Mouse (Mus musculus) left cerebral cortex, postnatal 4 days (tissue): Measurements from ENCODE around the gene Nanos3. TPM values are rescaled to one million over a fixed set of nuclear protein-coding genes. Genes with fewer than 3 reads are reported as not detected.

ENCODE experiments used
- DNase-seq: peaks from one replicate; pipeline ENCODE4 v3.0.0-alpha.2; 2022
- intact Hi-C: fragments of 180-260 bp; cut with DNase I; formaldehyde crosslinking; loops from one replicate; pipeline ENCODE4 v1.15.1; 2025
- total RNA-seq, 2 experiments: library from RNA; stranded (reverse); gene quantifications; 2 replicates each; pipeline ENCODE4 v1.2.3; 2021

The Nanos3 gene
- total RNA-seq = 10 to 100 TPM in 1 of 2 experiments, 1 to 10 TPM in 1; 8.1 to 11.4 TPM

DNA sequence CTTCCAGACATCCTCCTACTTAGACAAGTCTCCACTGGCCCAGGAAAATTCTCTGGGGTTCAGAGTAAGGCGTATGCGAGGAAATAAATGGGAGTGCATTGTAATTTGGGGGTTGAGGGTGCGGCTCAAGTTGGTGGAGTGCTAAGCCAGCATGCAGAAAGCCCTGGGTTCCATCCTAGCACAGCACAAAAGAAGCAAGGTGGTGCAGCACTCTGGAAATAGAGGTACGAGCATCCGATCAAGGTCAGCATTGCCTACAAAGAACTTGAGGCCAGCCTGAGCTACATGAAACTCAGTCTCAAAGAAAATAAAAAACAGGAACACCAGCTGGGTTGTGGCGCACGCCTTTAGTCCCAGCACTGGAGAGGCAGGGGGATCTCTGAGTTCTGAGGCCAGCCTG lies at the start of gene Nanos3:
TSS of gene Nanos3 (minus strand) at position 101 of the 400 bp plus-strand sequence.
- intact Hi-C loops = loop anchor here (10.0 kb wide), 1 partner anchor 170 kb away; the partner anchor contains the start of gene 2210011C24Rik

DNA sequence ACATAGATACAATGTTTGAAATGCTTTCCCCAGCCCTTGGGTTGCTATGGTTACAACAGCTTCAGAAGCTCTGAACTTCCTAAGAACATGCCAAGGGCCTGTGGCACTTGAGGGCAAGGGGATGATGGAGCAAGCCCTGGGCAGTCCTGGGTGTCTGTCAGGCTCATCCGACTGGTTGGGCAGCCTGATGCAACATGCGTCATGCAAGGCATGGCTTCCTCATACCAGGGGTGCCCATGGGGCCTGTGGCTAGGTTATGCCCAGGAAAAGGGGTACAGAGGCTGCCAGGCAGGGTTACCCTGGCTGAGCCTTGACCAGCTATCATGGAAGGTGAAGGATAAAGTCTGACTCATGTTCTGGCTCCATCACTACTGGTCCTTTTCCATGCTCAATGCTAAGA lies 48.0 kb upstream of the Nanos3 start:
- no peak for DNase-seq
- intact Hi-C loops = no loop called here

More for the DNA sequence above, at the start of gene Nanos3:
- DNase-seq = no peak

DNA sequence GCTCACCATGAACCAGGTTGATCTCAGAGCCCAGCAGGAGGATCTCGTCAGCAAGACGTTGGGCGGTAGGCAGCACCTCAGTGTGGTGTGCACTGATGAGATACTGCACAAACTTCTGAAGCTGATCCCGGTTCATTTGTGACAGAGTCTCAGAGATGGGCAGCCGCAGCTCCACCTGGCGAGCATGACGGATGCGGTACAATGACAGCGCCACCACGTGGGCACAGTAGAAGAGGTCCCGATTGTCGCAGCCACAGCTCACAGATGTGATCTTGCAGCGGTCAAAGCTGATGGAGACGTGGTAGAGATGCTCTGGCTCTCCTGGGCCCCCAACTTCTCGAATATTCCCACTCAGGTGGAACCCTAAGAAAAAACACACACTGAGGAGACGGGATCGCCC lies 45.7 kb upstream of the Nanos3 start:
- DNase-seq = no peak
- intact Hi-C loops = no loop called here

DNA sequence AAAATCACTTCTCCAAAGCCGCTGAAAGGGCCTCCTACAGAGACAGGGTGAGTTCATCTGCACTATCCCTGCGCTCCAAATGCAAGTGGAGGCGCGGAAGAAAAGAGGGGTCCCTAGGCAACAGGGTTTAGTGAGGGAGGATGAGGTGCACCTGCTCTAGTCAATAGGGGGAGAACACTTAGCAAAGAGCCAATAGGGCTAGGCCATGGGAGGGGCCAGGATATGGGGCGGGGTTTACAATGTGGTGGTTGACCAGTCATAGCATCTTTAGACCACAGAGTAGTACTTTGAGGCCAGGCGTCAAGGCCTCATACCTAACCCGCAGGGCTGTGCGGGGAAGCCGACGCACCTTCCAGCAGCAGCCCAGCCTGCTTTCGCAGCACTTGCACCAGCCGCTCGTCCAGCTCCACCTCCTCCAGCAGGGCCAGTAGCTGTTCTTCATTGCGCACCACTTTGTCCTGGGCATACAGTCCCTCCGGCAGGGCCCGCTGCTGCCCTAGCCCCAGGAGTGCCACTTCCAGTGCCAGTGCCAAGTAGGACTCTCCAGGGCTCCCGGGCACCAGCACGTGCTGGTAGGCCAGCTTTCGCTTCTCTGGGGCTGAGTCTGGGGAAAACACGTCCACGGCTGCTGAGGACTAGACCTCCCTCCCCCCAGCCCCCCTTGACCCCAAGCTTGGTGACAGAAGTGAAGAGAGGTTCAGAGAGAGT lies 38.5 kb upstream of the Nanos3 start:
- intact Hi-C loops = no loop called here
- no peak for DNase-seq

DNA sequence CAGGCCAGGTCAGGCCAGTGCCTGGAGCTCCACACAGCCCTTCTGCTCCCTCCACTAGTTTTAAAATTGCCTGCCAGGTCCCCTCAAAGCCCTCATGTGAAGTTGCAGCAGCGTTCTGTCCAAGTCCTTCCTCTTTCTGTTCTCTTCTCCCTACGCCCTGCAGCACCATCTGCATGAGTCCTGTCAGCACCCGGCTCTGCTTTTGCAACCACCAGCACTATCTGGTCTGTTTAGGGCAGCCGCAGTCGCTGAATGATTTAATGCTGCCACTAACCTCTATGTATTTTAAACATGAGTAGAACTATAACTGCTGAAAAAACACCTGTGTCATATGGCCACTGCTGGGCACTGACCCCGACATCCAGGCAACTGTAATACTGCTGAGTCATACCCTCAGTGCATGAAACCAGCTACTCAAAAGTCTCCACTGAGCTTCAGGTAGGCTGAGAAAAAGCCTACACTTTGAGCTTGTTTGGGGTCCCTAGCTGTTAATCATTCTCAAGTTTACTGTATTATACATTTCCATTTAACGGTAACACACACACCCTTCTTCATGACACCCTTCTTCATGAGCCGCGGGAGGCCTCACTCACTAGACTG lies 37.6 kb upstream of the Nanos3 start:
- no peak for DNase-seq

DNA sequence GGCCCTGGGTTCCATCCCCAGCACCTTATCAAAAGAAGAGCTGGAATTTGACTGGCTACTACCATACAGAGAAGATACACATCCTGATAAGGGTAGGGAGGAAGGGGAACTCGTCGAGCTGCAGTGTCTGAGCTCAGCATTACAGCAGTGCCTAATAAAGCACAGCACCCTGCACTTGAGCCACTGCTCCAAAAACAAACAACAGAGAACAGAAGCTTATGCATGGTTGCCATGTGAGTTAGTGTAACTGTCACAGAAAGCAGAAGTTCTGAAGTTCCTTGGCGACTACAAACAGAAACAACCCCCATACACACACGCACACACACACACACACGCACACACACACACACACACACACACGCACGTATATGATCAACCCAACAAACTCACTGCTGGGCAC lies 35.1 kb upstream of the Nanos3 start:
- intact Hi-C loops = no loop called here
- no peak for DNase-seq

More for the DNA sequence above, 37.6 kb upstream of the Nanos3 start:
- intact Hi-C loops = no loop called here

DNA sequence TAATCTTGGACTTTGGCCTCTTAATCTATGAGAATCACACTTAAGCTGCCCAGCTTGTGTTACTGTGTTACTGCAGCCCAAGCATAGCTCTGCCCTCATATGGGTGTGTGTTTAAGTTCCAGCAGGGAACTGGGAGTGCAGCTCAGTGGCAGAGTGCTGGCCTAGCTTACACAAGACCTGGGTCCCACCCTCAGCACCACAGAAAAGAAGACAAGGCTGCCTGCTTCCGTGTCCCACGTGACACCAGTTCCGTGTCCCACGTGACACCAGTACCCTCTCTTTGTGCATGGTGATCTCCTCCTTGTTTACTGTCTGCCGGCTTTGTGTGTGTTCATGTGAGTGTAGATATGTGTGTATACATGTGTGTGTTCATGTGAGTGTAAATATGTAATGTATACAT lies 33.1 kb upstream of the Nanos3 start:
- intact Hi-C loops = no loop called here
- no peak for DNase-seq

DNA sequence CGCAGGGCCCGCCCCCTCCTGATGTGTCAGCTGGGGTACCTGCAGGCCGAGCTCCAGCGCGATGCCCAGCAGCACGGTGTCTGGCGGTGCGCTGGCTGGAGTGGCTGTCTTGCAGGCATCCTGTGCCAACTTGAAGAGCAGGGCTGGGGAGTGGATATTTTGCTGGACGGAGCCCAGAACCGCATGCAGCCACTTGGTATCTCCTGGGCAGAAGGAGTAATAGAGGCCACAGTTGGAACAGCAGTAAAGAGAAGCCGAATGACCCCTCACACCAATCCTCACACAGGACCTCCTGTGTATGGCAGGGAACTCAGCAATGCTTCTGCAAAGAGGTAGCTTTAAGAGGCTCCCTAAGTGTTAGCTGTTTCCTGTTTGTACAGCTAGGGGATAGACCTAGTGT lies 32.2 kb upstream of the Nanos3 start:
- DNase-seq = no peak
- intact Hi-C loops = no loop called here

DNA sequence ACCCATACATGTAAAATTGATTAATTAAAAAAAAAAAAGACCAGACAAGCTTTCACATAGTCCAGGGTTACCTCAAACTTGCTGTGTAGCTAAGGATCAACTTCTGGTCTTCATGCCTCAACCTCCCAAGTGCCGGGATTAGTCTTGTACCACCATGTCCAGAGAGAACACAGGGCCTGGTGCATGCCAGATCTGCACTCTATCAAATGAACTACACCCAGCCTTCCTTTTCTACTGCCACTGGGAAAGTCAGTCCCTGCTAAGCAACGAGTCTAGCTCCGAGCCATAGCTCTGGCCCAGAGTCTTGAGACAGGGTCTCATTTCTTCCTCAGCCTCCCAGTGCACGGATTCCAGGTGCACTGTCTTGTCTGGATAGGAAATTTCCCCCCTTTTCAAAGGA lies 28.3 kb upstream of the Nanos3 start:
- no peak for DNase-seq
- intact Hi-C loops = no loop called here

DNA sequence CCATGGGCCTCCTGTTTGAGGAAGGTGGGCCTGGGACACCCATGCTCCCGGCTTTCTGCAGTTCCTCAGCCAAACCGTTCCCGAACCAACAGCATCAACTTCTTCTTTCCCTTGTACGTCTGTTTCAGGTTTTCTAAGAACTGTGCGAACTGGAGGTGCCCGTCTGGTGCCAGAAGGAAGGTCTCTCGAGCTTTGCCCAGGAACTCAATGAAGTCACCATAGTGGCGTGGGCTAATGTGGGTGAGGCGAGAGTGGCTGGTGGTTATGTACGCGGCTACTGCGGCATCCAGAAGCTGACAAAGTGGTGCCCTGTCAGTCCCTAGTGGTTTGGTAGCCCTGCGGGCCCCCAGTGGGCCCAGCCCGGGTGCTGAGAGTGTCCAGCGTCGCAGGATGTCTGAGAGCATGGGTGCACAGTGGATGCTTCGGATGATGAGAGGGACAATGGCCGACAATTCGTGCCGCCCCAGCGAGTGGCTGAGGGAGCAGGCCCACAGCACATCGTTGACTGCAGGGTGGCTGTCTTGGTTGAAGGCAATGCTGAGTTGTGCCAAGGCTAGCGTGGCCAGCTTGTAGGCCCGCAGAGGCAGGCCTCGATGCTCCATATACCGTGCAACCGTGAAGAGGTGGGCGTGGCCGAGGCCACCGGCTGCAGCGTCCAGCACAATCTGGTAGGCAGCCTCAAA lies 27.0 kb upstream of the Nanos3 start:
- no peak for DNase-seq
- intact Hi-C loops = loop anchor here (2.0 kb wide), 1 partner anchor 25 kb away; no protein-coding TSS in a partner anchor

DNA sequence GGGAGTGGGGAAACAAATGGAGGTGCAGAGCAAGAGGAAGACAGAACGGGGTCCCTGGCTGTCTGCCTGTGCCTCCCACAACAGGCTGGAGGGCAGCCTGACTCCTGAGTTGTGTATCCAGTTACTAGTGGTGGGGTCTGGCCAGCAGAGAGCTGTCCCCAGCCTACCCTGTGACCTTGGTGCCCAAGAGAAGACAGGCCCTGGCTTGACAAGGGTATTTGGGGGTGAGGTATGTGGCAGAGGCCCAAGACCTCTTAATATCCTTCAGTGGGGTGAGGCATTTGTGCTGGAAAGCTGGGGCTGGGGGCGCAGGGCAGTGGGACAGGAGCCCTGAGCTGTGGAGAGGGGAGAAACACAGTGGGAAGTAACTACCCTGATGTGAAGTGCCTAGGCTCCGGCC lies 26.2 kb upstream of the Nanos3 start:
- intact Hi-C loops = loop anchor here (2.0 kb wide), 1 partner anchor 24 kb away; no protein-coding TSS in a partner anchor
- no peak for DNase-seq

DNA sequence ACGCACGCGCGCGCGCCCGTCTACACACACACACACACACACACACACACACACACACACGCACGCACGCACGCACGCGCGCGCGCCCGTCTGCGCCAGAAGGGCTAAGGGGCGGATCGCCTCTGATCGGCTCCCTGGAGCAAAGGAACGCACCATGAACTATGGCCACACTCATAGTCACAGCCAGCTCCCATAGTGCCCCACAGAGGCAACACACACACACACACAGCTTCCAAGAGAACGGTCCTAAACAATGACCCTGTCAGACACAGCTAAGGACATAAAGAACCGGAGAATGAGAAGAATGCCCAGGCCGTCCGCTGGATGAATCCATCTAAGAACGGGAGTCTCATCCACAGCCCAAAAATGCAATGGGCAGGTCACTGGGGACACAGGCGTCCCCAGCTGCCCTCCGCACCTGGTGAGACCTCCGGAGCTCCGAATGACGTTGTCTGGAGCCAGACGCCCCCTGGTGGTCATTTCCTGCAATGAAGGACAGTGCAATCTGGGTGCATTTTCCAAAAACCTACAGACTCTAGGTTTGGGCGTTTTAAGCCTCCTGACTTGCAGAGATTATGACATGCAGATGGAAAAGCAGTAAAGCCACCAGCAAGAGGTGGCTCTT lies 25.3 kb upstream of the Nanos3 start:
- intact Hi-C loops = loop anchor here (2.0 kb wide), 1 partner anchor 23 kb away; no protein-coding TSS in a partner anchor
- peak; percentile 88 for DNase-seq

DNA sequence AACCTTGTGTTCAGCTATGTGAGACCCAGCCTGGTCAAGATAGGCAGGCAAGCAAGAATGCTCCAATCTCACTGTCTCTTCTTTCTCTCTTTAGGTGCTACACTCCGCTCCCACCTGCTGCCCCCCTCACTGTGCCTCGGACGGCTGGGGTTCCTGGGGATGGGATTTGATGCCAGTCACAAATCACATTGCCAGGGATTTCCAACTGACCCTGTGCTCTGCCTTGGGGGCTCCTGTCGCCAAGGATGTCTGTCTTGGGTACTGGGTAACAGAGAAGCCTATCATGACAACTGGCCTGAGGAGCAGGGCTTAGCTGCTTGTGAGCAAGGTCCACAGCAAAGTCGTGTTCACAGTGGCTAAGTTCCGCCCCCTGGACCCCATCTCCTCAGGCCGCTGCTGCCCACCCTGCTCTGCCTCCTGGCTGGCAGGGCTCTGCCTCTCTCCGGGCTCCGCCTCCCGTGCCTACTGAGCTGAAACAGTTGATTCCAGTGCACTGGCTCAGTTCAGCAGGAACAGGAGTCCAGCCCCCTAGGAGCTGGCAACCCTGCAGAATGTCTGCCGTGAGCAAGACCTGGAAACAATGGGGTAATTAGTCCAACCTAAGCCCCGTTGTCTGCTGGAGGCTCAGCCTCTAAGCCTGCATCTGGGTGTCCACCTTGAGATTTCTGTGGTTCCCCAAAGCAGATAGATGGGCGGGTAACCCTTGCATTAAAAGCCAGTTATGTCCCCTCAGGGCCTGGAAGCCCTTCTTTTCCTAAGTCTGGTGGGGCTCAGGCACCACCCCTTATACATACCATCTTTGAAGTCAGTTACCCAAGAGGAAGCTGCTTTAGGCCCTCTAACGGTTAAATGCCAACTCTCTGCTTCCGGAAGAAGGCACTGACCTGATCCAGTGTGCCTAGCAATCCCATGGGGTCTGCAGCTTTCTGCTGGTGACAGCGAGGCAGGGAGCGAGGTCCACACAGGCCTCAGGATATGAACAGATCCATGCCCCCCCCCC lies 23.7 kb upstream of the Nanos3 start:
- intact Hi-C loops = no loop called here
- DNase-seq = peak; percentile 35

DNA sequence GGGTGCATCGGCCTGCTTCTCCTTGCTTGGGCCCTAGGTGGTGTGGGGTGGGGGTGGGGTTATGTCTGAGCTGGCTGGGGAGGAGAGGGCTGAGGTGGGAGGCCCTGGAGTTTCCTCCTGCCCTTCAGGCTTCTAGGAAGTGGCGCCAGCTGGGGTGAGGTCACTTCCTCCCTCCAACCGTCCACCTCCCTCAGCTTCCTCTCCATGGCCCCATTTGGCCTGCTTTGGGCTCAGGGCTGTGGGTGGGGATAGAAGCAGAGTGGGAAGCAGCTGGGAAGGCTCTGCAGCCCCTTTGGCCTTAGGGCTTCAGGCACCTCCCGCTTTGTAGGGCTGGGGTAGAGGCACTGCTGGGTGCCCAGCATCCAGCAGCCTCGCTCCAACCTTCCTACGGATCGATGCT lies 22.8 kb upstream of the Nanos3 start:
- intact Hi-C loops = no loop called here

DNA sequence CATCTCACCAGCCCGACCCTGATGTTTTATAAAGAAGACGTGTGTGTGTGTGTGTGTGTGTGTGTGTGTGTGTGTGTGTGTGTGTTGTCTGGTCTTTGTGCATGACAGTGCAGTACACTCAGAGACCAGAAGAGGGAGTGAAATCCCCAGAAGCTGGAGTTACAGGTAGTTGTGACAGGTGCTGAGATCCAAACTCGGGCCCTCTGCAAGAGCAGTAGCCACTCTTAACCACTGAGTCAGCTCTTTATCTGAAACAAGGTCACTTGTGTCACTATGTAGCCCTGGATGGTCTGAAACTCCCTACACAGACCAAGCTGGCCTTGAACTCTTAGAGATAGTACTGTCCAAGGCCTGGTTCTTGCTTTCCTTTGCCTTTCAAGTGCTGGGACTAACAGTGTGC lies 21.6 kb upstream of the Nanos3 start:
- no peak for DNase-seq
- intact Hi-C loops = no loop called here

More for the DNA sequence above, 22.8 kb upstream of the Nanos3 start:
- no peak for DNase-seq

DNA sequence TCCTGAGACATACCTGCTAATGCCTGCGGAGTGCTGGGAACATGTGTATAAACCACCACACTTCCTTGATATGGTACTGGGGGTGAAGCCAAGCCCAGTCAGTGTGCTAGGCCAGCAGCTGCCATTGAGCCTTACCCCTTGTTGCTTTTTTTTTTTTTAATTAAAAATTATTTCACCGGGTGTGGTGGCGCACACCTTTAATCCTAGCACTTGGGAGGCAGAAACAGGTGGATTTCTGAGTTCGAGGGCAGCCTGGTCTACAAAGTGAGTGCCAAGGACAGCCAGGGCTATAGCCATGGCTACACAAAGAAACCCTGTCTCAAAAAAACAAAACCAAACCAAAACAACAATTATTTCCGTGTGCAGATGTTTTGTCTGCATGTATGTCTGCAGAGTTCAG lies 20.1 kb upstream of the Nanos3 start:
- no peak for DNase-seq
- intact Hi-C loops = no loop called here

DNA sequence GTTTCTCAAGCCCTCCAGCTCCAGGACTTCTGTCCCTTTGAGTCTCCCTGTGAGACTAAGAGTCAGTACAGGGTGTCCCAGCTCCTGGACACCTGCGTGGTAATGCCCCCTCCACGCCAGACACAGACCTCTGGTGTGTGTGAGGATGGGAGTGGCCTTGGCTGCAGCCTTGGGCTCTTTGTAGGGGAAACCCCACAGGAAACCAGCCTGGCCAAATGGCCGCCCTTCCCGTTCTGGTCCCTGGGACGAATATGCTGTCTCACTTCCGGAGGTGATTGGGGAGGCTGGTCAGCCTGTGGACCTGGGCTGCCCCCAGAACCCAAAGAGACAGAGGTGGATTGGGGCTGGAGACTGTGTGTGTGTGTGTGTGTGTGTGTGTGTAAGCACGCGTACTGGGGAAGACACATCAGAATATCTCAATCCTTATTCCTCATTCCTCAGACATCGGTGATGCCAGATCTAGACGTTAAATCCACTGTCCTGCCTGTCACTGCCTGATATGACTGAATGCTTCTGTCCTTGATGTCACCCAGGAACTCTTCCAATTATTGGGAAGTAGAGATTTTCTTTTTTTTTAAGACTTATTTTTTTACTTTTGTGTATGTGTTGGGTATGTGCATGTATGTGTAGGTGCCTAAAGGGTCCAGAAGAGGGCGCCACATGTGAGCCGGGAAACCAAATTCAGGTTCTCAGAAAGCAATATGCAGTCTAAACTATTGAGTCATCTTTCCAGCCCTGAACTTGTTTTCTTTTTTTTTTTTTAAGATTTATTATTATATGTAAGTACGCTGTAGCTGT lies 19.2 kb upstream of the Nanos3 start:
- intact Hi-C loops = no loop called here
- DNase-seq = peak; percentile 18

DNA sequence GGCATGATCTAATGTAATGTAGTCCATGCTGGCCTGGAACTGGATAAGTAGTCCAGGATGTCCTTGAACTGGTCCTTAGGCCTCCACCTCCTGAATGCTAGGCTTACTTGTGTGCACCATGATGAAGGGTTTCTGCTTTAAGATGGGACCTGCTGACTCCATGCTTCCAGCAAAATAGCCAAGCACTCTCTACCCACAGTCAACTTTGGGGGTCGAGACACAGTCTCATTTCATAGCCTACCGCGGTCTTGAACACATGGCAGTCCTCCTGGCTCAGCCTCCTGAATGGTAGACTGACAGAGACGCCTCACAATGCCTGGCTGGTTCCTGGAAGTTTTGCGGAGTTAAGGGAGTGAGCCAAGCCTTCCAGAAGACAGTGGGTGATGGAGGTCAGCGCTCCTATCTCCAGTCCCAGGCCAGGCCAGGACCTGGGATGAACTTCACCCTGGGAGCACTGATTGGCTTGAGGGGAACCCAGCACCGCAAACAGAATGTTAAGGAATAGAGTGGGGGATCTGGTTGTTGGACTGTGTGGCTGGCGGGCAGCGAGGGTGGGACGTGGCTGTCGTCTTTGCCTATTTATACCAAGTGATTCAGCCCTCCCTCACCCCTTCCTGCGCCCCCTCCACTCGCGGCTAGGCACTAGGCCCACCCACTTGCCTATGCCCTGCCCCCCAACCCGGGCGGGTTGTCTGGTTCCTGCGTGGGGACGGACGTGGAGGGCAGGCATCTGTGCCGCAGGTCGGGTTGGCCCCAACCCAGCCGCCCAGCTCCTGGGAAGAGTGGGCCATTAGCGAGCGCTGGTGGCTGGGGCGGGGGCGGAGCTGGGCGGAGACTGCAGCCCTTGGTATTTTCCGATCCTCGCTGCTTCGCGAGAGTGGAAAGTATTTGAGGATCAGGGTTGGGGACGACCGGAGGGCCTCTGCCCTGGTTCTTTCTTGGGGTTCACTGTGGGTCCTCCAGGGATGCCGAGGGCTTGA lies 18.2 kb upstream of the Nanos3 start:
- intact Hi-C loops = no loop called here
- DNase-seq = peak; percentile 63
